Mouse (Mus musculus) megakaryocyte progenitor cell, adult 5-6 weeks (primary cell): ENCODE results near the gene Kpna1. TPM values are rescaled to one million over a fixed set of nuclear protein-coding genes. Genes with fewer than 3 reads are reported as not detected.
"Not testable (repeated sequence)": the region's sequence is repeated elsewhere in the genome, so short reads cannot be mapped to it uniquely, and the experiment has no call there.

Source experiments
- ATAC-seq: replicated peaks from 2 replicates; pipeline ENCODE4 v1.8.0; 2016; ENCODE audit warnings: mild to moderate bottlenecking, moderate TSS enrichment, inconsistent platforms; ENCODE audit not compliant: poor library complexity
- total RNA-seq, 2 experiments: library from RNA; stranded (forward) in 1 of 2; stranded (reverse) in 1 of 2; fragments of 157-497, 149-512 nt in 1 of 2; fragments of 200-1000 nt in 1 of 2; gene quantifications; 2 replicates each; pipeline versions ENCODE4 v1.2.3 to v1.2.4; 2015 to 2017

The Kpna1 gene
- 48.2 and 52.7 TPM in 2 replicates for total RNA-seq (2015)
- total RNA-seq (2017) = 37.0 and 38.5 TPM in 2 replicates

- not testable (repeated sequence) for ATAC-seq
Observed at GRCm38 (mm10) chr16:35978450-35978849, at the start of gene Kpna1. Gene Kpna1 (plus strand): TSS chr16:35978750.

DNA sequence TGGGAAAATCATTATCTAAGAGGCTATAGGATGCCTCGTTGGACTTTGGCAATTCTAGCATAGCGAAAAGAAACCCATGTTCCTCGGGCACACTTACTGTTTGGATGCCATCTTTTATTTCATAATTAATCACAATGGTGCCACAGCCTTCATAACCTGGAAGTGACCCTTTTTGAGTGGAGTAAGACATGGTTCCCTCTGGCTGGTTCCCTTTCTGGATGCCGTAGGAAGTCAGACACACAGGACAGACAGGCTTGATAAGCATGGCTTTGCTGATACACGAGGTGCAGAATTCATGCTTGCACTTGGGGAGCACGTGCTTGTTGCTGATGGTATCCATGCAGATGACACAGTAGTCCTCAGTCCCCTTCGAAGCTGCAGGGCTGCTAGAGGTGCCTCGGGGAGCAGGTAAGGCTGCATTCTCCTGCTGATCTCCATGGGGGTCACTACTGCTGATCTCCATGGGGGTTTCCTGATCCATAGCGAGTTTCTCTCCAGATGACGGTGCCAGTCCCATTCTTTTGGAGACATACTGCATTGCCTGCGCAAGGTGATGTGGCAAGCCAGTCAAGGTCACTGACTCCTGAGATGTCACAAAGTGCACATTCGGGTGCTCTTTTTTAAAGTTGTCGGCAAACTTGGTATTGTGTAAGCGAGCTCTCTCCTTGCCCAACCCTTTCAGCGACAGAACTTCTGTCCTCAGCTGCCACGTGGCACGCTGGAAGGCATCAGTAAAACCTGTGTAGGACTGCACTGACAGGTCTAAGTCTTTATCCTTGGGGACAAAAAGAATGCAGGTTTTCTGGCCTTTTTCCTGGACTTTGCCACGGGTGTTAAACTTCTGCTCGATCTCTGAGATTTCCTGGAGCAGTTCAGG, 46.1 kb upstream of the Kpna1 start:
- peak; percentile 80 for ATAC-seq

- ATAC-seq = no peak
Observed at GRCm38 (mm10) chr16:35933181-35933580, 45.4 kb upstream of the Kpna1 start.

DNA sequence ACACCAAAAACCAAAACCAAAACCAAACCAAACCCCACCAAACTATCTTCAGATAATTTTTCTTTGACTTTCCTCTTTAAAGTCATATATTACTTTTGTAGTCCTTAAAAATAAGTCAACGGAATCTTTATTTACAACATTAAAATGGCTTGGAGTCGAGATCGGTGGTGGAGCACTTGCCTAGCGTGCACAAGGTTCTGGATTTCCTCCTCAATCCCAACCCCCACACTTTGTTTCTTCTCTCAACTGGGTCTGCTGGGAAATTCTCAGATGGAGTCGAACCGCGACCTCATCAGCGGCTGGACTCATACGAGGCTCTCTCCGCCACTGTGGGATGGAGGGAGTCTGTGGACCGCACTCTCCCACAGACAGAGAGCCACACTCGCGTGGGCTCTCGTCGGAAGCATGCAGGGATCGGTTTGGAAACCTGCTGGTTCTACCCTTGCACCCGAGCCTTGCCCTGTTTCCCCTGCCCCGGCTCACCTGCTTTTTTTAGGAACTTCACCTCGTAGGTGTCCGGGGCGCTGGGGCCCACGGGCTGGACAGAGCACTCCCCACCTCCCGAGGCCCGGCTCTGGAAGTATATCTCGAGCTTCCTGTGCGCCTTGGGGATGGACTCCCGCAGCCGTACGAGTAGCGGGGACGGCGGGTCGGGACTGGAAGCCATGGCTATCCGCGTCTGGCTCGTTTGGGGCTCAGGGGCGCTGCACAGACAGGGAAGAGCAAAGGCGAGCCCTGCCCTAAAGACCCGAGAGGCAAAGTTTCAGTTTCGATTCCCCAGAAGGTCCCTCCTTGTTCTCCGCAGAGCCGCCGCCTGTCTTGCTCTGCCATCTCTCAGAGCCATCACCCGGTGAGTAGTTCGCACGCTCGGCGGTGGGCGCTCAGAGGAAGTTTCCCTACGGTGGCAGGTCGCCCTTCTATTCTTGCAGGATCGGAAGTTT, 40.1 kb upstream of the Kpna1 start, which contains the start of the genes Parp9 and Dtx3l:
TSS of gene Parp9 (plus strand) at position 260 of the 941 bp plus-strand sequence.
TSS of gene Dtx3l (minus strand) at position 941 of the 941 bp plus-strand sequence.
- ATAC-seq = peak; percentile 71

- peak; percentile 12 for ATAC-seq
Observed at GRCm38 (mm10) chr16:35939261-35939660, 39.3 kb upstream of the Kpna1 start.

DNA sequence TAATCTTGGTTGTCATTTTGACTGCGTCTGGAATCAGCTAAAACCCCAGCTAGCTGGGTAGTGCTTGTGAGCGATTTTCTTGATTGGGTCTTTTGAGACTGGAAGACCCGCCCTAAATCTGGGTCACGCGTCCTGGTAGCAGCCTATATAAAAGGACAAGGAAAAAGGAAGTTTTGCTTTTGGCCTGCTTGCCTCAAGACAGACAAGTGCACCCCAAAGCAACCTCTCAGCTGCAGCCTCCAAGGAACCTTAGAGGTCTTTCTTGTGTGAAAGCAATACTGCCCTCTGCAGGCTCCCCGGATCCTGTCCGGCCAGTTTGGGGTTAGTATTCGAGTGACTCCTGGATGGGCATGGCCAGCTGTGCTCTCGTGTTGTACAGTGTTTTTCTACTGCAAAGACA, 38.9 kb upstream of the Kpna1 start:
- ATAC-seq = peak; percentile 85

GRCm38 (mm10) chr16:35941382-35941781, 37.2 kb upstream of the Kpna1 start:
- no peak for ATAC-seq

DNA sequence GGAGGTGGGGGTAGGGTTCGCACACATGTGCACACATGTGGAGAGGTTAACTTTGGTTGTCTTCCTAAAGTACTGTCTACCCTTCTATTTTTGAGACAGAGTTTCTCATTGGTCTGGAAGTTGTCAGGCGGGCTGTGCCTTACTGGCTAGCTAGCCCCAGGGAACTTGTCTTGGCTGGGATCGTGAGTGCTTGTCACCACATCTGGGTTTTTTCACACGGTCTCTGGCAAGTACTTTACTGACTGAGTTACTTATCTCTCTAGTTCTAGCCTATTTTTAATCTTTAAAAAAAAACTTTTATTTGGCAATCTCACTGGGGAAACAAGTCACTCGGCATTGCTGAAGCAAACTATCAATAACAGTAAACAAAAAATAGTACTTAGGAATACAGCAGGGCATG, 29.3 kb upstream of the Kpna1 start:
- ATAC-seq = peak; percentile 39; the same call in 1 of the 2 replicates

GRCm38 (mm10) chr16:35951216-35951615, 27.3 kb upstream of the Kpna1 start:
- no peak for ATAC-seq

GRCm38 (mm10) chr16:35952628-35953130, 25.9 kb upstream of the Kpna1 start:
- 0 out of 2 replicates have a peak, but pooled peaks have one; percentile 37 for ATAC-seq

DNA sequence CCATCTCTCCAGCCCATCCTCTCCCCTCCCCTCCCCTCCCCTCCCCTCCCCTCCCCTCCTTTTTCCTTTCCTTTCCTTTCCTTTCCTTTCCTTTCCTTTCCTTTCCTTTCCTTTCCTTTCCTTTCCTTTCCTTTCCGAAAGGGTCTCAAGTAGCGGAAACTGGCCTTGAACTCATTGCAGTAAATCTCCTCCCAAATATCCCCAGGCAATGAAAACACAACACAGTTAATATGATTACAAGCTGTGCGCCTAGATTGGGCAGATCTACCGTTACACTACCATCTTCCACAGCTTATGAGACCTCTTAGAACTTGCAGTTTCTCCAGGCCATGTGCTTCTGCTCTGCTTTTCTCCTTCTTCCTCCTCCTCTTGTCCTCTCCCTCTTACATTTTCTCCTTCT, 12.6 kb upstream of the Kpna1 start:
- ATAC-seq = not testable (repeated sequence)

GRCm38 (mm10) chr16:35966411-35967115, 12.0 kb upstream of the Kpna1 start:
- ATAC-seq = no peak

DNA sequence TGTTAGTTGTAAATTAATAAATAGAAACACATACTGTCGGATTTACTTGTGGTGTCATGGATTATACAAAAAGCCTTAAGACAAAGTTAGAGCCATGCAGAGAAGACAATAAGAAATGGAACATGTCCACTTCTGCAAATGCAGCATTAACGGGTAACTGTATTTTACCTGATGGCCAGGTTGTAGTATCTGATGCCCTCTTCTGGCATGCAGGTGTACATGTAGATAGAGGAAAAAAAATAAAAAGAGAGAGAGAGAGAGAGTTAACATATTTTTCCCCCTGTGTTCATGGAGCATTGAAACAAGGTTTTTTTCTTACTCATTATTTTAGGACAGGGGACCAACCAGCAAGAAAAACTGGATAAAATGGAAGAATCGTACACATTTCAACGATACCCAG, 11.2 kb upstream of the Kpna1 start:
- no peak for ATAC-seq

DNA sequence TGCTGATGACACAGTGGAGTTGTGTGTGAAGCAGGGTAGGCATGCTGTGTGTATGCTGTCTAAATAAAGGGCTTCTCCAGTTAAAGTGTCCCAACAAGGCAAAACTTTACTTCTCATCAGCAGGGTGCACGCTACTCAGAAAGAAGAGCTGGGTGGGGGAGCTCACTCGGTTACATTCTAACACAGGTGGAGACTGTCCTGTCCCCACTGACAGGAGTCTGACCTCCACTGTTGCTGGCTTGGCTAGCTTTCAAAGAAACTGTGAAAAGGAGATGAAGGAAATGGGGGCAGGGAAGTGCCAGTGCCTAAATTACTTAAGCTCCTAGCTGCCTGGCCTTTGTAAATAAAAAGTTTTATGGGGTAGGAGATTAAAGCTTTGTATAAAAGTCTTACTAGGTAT, 10.4 kb upstream of the Kpna1 start:
- no peak for ATAC-seq

GRCm38 (mm10) chr16:35974021-35974420, 4.5 kb upstream of the Kpna1 start:
- no peak for ATAC-seq

- ATAC-seq = peak; percentile 53
Observed at GRCm38 (mm10) chr16:35981363-35981821, 2.8 kb downstream of the Kpna1 start.

DNA sequence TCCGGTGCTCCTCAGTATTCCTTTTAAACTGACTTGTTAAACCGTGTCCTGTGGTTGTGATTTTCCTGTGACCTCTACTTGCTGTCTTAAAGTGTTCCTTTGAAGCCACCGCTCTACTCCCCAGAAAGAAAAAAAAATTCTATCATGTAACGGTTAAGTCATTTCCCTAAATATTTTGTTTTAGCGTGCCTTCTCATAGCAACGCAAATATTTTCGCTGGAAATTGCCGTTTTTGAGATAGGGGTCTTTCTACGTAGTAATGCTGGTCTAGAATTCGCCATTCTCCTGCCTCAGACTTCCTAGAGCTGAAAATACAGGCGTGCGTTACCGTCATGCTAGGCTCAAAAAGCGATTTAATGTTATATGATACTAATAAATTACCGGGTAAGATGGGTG, 4.0 kb downstream of the Kpna1 start:
- ATAC-seq = no peak; the same call in 1 of the 2 replicates

DNA sequence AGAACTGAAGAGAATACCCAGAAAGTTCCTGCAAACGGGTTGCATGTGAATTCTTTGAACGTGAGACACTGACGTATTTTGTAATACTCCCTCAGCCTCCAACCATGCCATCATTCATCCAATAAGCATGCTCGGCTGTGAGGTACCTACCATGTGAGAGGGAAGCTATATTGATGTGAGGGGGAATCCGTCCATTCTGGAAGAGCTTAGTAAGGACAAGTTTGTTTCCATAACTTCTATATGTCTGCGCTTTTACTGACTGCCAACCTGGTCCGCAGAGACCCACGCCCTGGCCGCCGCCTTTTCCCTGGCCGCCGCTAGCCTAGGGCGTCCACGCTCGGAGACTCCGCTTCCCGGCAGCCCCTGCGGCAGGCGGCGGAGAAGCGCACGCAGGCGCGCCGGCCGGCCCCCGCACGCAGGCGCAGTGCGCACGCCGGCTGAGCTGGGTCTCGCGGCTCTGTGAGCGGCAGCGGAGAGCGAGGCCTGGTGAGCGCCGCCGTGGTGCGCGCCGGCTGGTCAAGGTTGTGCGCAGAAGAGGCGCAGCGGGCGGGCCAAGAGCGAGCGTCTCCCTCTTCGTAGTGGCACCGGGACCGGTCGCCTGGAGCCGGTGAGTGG, 4.5 kb downstream of the Kpna1 start:
- peak; percentile 71 for ATAC-seq

- ATAC-seq = peak; percentile 63
Observed at GRCm38 (mm10) chr16:35983517-35984101, 5.1 kb downstream of the Kpna1 start.
